Comparison of ENCODE assay signal across 20 mouse cellular contexts in the genomic region with DNA sequence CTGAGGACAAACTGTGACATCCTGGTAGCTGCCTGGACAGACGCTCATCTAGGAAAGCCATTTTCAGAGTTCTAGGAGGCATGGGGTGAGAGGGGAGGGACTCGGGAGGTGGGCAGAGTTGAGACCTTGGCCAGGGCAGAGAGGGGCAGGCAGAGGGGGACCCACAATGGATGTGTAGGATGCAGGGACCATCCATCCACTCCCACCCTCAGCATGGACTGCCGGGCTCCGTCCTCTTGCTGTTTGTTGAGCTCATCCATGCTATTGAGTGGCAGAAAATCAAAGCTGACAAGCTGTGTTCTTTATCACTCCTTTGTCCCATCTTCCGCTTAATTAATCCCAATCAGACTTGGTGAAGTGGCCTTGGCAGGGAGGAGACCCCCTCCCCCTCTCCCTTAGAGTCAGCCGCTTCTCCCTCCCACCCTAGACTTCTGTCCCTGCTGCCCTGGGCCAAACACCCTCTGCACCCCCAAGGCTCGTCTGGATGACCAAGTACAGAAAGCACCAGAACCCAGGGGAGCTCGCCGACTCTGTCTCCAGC.
DNase-seq lines count a peak whose midpoint lies in the region; ATAC-seq lines count a peak whose summit lies in the region.
"Had no signal": no experiment of that assay in that cellular context is flagged by ENCODE, and none has a peak within 500 bp of the region (broad histone marks: within the 10 kb centered on the region; RNA-seq: fewer than 3 reads in every experiment).

No protein-coding gene starts in this region.

- no peak overlapping the region for H3K4me2 ChIP-seq in midbrain, embryonic 16.5 days (ENCODE audit: low read length)
- peak overlapping the region; percentile 16; the same call in 1 of the 2 replicates for H3K4me2 ChIP-seq in forebrain, embryonic 13.5 days
- H3K4me2 ChIP-seq: embryonic facial prominence, embryonic 15.5 days; neural tube, embryonic 12.5 days had no signal

- DNase-seq in embryo, embryonic 10.5 days (ENCODE audit: low spot score) = peak; percentile 47
- DNase-seq in embryo, embryonic 11 days = no peak
- no peak for DNase-seq in midbrain, embryonic 10.5 days (ENCODE audit: low spot score)
- peak; percentile 39 for DNase-seq in mesoderm, embryonic 11.5 days (ENCODE audit: low read depth, low spot score)
- no peak for DNase-seq in heart, postnatal 36 days
- DNase-seq in heart, postnatal 4 days = no peak
- DNase-seq: adrenal gland, postnatal 36 days; cerebellum, adult 18-20 months; kidney, adult 18-20 months; liver; right cerebral cortex, postnatal 25 days; thymus, postnatal 36 days had no signal

- no peaks in the 10 kb centered on the region for H3K36me3 ChIP-seq in midbrain, embryonic 10.5 days
- H3K36me3 ChIP-seq in midbrain, embryonic 16.5 days (ENCODE audit: control insufficient read depth, insufficient read depth, low read length) = no peaks in the 10 kb centered on the region
- no peaks in the 10 kb centered on the region for H3K36me3 ChIP-seq in forebrain, embryonic 13.5 days (ENCODE audit: poor library complexity, severe bottlenecking)
- H3K36me3 ChIP-seq: embryonic facial prominence, embryonic 15.5 days; G1E; heart, embryonic 10.5 days; neural tube, embryonic 12.5 days had no signal

- H3K9ac ChIP-seq in midbrain, embryonic 16.5 days (ENCODE audit: low read depth, low read length) = no peak overlapping the region
- H3K9ac ChIP-seq in forebrain, embryonic 13.5 days = no peak overlapping the region
- H3K9ac ChIP-seq: embryonic facial prominence, embryonic 15.5 days; neural tube, embryonic 12.5 days had no signal

- H3K27me3 ChIP-seq in midbrain, embryonic 10.5 days (ENCODE audit: low read depth, poor library complexity, severe bottlenecking) = peaks cover 66% of the 10 kb centered on the region
- no peaks in the 10 kb centered on the region for H3K27me3 ChIP-seq in midbrain, embryonic 16.5 days (ENCODE audit: control insufficient read depth, insufficient read depth, low read depth, low read length)
- 0 out of 2 replicates have a peak, but pooled peaks cover 11% of the 10 kb centered on the region for H3K27me3 ChIP-seq in forebrain, embryonic 13.5 days

- H3K4me1 ChIP-seq in midbrain, embryonic 10.5 days = peaks cover 26% of the 10 kb centered on the region
- H3K4me1 ChIP-seq in midbrain, embryonic 16.5 days (ENCODE audit: control insufficient read depth, insufficient read depth, low read length) = peaks cover 5% of the 10 kb centered on the region
- H3K4me1 ChIP-seq in forebrain, embryonic 13.5 days = peaks cover 16% of the 10 kb centered on the region
- H3K4me1 ChIP-seq: embryonic facial prominence, embryonic 15.5 days; heart, embryonic 10.5 days had no signal

- 0 out of 2 replicates have a peak overlapping the region, but pooled peaks have one; percentile 13 for H3K27ac ChIP-seq in midbrain, embryonic 10.5 days (replicated peaks)
- H3K27ac ChIP-seq in midbrain, embryonic 16.5 days (ENCODE audit: low read length) = no peak overlapping the region
- no peak overlapping the region for H3K27ac ChIP-seq in forebrain, embryonic 13.5 days
- H3K27ac ChIP-seq: embryonic facial prominence, embryonic 15.5 days; heart, embryonic 10.5 days; kidney, postnatal 0 days; neural tube, embryonic 12.5 days had no signal

- no peaks in the 10 kb centered on the region for H3K9me3 ChIP-seq in midbrain, embryonic 10.5 days (replicated peaks)
- no peaks in the 10 kb centered on the region for H3K9me3 ChIP-seq in midbrain, embryonic 16.5 days (replicated peaks; ENCODE audit: control insufficient read depth, low read length, poor library complexity, severe bottlenecking)
- H3K9me3 ChIP-seq in forebrain, embryonic 13.5 days (replicated peaks) = no peaks in the 10 kb centered on the region
- H3K9me3 ChIP-seq: embryonic facial prominence, embryonic 15.5 days; heart, embryonic 10.5 days; neural tube, embryonic 12.5 days had no signal

- ATAC-seq in midbrain, embryonic 16.5 days = no peak
- no peak for ATAC-seq in forebrain, embryonic 13.5 days
- ATAC-seq: lung, postnatal 0 days had no signal

- intact Hi-C loops in heart, postnatal 36 days (cut with DNase I) = no loop called here

- no peak overlapping the region for H3K4me3 ChIP-seq in midbrain, embryonic 10.5 days
- H3K4me3 ChIP-seq in midbrain, embryonic 16.5 days (ENCODE audit: low read depth, low read length) = no peak overlapping the region
- H3K4me3 ChIP-seq in forebrain, embryonic 13.5 days = no peak overlapping the region
- H3K4me3 ChIP-seq: embryonic facial prominence, embryonic 15.5 days; heart, embryonic 10.5 days; neural tube, embryonic 12.5 days had no signal

- WGBS in midbrain, embryonic 10.5 days = 33% methylated on average over 9 of the region's 9 CpGs
- 22% methylated on average over 9 of the region's 9 CpGs for WGBS in midbrain, embryonic 16.5 days
- 12% methylated on average over 9 of the region's 9 CpGs for WGBS in forebrain, embryonic 13.5 days

Comparison
In these comparisons a context has a peak if more than half of its experiments do, and no peak if none do; other contexts are left out.
1. DNase-seq: peak in embryo, embryonic 10.5 days (single experiment) and mesoderm, embryonic 11.5 days (single experiment); none in embryo, embryonic 11 days (single experiment), midbrain, embryonic 10.5 days (single experiment), heart, postnatal 36 days (0 of 2) and heart, postnatal 4 days (single experiment).